Mouse (Mus musculus): ENCODE data around the gene Irf3. TPM values are rescaled to one million over a fixed set of nuclear protein-coding genes. Genes with fewer than 3 reads are reported as not detected.
A peak's percentile ranks its signal among the peaks of the same experiment; 100 is the strongest.

Irf3 gene
- polyA plus RNA-seq (2021), result 108 TPM

GRCm38 (mm10) chr7:44997231-44997939, at the start of gene Irf3:
Gene Irf3 (plus strand): TSS chr7:44997648.
- TF ChIP-seq CTCF (IDR thresholded peaks at IDR 0.05), result no peak
- ChIA-PET CTCF (no interaction called here), POLR2A (interaction anchor here (1.1 to 1.8 kb wide), 3 partner anchors 8 to 18 kb away, joined by 5 to 10 read pairs (median 6); partner anchors contain the start of gene Scaf1)
- no peaks in the 10 kb centered on the region for H3K27me3 ChIP-seq
- ATAC-seq (peak; percentile 61), DNase-seq (ENCODE audit: low read depth, low spot score) (peak; percentile 90)
- in situ Hi-C loops (cut with MboI; ENCODE audit: low pct_unique_long_range_greater_than_20kb), result no loop called here

DNA sequence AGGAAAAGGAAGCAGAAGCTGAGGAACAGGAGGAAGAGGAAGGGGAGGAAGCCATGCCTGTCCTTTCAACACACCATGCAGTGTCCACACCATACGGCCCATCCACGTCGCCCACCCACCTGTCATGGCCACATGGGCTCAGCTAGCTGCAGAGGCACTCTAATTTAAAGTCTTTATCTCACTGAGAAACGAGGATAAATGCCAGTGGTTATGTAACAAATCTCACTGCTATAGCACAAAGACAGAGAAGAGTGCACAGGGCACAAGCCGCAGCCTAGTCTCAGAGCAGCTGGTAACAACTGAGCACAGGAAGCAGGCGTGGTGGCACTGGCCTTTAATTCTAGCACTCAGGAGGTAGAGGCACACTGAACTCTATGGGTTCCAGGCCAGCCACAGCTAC, 47.5 kb upstream of the Irf3 start:
- ChIA-PET POLR2A (interaction anchor here (0.6 kb wide), 1 partner anchor 23 kb away, joined by 3 read pairs; no protein-coding TSS in a partner anchor), CTCF (interaction anchor here (1.2 kb wide), 1 partner anchor 8 kb away, joined by 4 read pairs; no protein-coding TSS in a partner anchor)
- TF ChIP-seq CTCF (IDR thresholded peaks at IDR 0.05), result no peak
- DNase-seq (ENCODE audit: low read depth, low spot score) (no peak), ATAC-seq (no peak)
- H3K27me3 ChIP-seq, result no peaks in the 10 kb centered on the region
- in situ Hi-C loops (cut with MboI; ENCODE audit: low pct_unique_long_range_greater_than_20kb), result loop anchor here (10.0 to 25.0 kb wide), 2 partner anchors 55 to 238 kb away; partner anchors contain the start of genes Fuz, Izumo2 and Med25

DNA sequence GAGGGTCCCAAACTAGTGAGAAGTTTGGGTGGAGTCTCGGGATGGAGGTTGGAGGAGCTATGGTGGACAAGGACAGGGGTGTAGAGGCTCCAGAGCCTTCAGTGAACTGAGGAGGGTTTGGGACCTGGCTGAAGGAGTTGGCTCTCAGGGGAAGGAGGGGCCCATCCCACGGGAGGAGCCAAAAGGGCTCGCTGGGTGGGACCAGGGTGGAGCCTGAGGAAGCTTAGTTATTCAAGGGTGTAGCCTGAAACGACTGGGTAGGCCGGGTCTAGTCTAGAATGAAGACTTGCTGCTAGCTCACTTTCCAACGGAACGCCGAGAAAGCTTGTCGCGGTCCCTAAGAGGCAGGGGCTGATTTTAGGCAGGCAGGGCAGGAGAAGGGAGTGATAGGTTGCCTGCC, 45.5 kb upstream of the Irf3 start:
- CTCF ChIA-PET, result interaction anchor here (0.7 to 1.5 kb wide), 4 partner anchors 11 to 21 kb away, joined by 3 to 6 read pairs (median 5); no protein-coding TSS in a partner anchor
- DNase-seq (ENCODE audit: low read depth, low spot score) (no peak), ATAC-seq (peak; percentile 65)
- POLR2A ChIA-PET, result interaction anchor here (0.7 to 1.4 kb wide), 3 partner anchors 17 to 54 kb away, joined by 3 to 6 read pairs (median 3); no protein-coding TSS in a partner anchor
- TF ChIP-seq CTCF (IDR thresholded peaks at IDR 0.05), result no peak
- in situ Hi-C loops (cut with MboI; ENCODE audit: low pct_unique_long_range_greater_than_20kb), result loop anchor here (10.0 to 25.0 kb wide), 2 partner anchors 57 to 240 kb away; partner anchors contain the start of genes Fuz, Izumo2 and Med25
- no peaks in the 10 kb centered on the region for H3K27me3 ChIP-seq

GRCm38 (mm10) chr7:44952611-44953306, 44.7 kb upstream of the Irf3 start:
- POLR2A ChIA-PET, result interaction anchor here (1.4 kb wide), 1 partner anchor 46 kb away, joined by 6 read pairs; no protein-coding TSS in a partner anchor
- CTCF ChIA-PET, result interaction anchor here (1.0 to 1.5 kb wide), 3 partner anchors 11 to 21 kb away, joined by 3 to 6 read pairs (median 6); no protein-coding TSS in a partner anchor
- H3K27me3 ChIP-seq, result no peaks in the 10 kb centered on the region
- no peak for TF ChIP-seq CTCF (IDR thresholded peaks at IDR 0.05)
- ATAC-seq (peak; percentile 68), DNase-seq (ENCODE audit: low read depth, low spot score) (no peak)
- in situ Hi-C loops (cut with MboI; ENCODE audit: low pct_unique_long_range_greater_than_20kb), result loop anchor here (10.0 to 25.0 kb wide), 2 partner anchors 58 to 240 kb away; partner anchors contain the start of genes Fuz, Izumo2 and Med25

DNA sequence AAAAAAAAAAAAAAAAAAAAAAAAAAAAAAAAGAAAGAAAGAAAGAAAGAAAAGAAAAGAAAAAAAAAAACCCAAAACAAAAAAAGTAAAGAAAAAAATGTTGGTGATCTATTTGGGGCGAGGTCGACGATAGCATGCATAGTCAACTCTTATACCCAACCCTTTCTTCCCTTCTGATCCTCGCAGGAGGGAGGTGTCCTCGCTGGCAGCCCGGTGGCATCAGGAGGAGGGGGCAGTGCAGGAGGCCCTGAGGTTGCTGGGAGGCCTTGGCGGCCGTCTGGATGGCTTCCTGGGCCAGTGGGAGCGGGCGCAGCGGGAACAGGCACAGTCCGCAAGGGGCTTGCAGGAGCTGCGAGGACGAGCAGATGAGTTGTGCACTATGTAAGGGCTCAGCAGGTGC, 43.9 kb upstream of the Irf3 start:
- no peaks in the 10 kb centered on the region for H3K27me3 ChIP-seq
- TF ChIP-seq CTCF (IDR thresholded peaks at IDR 0.05), result no peak
- in situ Hi-C loops (cut with MboI; ENCODE audit: low pct_unique_long_range_greater_than_20kb), result loop anchor here (10.0 to 25.0 kb wide), 2 partner anchors 59 to 241 kb away; partner anchors contain the start of genes Fuz, Izumo2 and Med25
- no peak for DNase-seq (ENCODE audit: low read depth, low spot score)
- CTCF ChIA-PET, result no interaction called here
- POLR2A ChIA-PET, result no interaction called here
- ATAC-seq, result no peak

DNA sequence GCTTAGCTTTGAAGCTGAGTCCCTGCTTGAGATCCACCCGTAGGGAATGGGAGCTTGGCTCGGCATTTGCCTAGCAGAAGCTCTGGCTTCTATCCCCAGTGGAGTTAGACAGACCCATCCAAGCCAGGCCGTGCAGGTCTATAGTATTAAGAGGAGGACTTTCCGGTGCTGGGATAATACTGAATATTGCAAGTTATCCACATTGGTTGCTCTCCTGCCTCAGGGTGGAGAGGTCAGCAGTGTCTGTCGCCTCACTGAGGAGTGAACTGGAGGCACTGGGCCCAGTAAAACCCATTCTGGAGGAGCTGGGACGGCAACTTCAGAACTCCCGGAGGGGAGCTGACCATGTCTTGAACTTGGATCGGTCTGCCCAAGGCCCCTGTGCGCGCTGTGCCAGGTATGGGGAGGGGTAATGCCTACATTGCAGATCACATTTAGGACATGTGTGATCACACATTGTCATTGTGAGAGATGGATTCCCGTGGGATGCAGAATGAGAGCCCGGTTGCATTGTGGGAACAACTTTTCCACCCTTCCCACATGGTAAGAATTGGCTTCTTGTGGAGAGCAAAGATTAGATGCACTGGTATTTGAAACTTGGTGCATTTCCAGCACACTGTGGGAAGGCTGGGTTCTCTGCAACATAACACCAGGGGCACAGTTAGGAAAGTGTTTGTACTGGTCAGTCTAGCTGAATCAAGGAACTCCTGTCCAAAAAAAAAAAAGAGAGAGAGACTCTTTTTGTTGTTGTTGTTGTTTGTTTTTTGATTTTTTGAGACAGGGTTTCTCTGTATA, 43.2 kb upstream of the Irf3 start:
- ChIA-PET POLR2A (interaction anchor here (0.6 kb wide), 1 partner anchor 33 kb away, joined by 3 read pairs; no protein-coding TSS in a partner anchor), CTCF (no interaction called here)
- no peaks in the 10 kb centered on the region for H3K27me3 ChIP-seq
- no peak for TF ChIP-seq CTCF (IDR thresholded peaks at IDR 0.05)
- in situ Hi-C loops (cut with MboI; ENCODE audit: low pct_unique_long_range_greater_than_20kb), result loop anchor here (10.0 to 25.0 kb wide), 2 partner anchors 59 to 242 kb away; partner anchors contain the start of genes Fuz, Izumo2 and Med25
- DNase-seq (ENCODE audit: low read depth, low spot score) (no peak), ATAC-seq (no peak)

GRCm38 (mm10) chr7:44955628-44956027, 41.8 kb upstream of the Irf3 start:
- DNase-seq (ENCODE audit: low read depth, low spot score), result no peak

DNA sequence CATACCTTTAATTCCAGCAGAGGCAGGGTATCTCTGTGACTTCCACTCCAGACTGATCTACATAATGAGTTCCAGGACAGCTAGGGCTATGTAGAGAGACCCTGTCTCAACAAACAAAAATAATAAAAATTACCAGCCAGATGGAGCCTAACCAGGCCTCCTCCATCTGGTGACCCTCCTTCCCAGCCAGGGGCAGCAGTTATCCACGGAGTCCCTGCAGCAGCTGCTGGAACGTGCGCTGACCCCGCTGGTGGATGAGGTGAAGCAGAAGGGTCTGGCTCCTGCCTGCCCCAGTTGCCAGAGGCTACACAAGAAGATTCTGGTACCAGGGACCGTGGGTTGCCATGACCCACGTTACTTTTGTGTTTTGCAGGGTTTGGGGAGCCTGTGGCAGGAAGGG, 41.2 kb upstream of the Irf3 start:
- CTCF ChIA-PET, result interaction anchor here (1.3 to 4.3 kb wide), 4 partner anchors 13 to 29 kb away, joined by 3 to 30 read pairs (median 7); partner anchors contain the start of genes Ap2a1 and Tsks
- in situ Hi-C loops (cut with MboI; ENCODE audit: low pct_unique_long_range_greater_than_20kb), result loop anchor here (5.0 to 25.0 kb wide), 4 partner anchors 34 to 244 kb away; partner anchors contain the start of genes Fuz, Izumo2 and Med25

More at GRCm38 (mm10) chr7:44955628-44956027, 41.8 kb upstream of the Irf3 start:
- no peaks in the 10 kb centered on the region for H3K27me3 ChIP-seq
- ChIA-PET CTCF (interaction anchor here (1.1 to 4.3 kb wide), 6 partner anchors 12 to 64 kb away, joined by 3 to 30 read pairs (median 6); partner anchors contain the start of genes Ap2a1 and Tsks), POLR2A (interaction anchor here (1.2 kb wide), 1 partner anchor 19 kb away, joined by 3 read pairs; no protein-coding TSS in a partner anchor)
- no peak for TF ChIP-seq CTCF (IDR thresholded peaks at IDR 0.05)
- in situ Hi-C loops (cut with MboI; ENCODE audit: low pct_unique_long_range_greater_than_20kb), result loop anchor here (5.0 to 25.0 kb wide), 4 partner anchors 33 to 243 kb away; partner anchors contain the start of genes Fuz, Izumo2 and Med25
- ATAC-seq, result no peak

More for the DNA sequence above, 41.2 kb upstream of the Irf3 start:
- no peaks in the 10 kb centered on the region for H3K27me3 ChIP-seq
- no peak for ATAC-seq
- TF ChIP-seq CTCF (IDR thresholded peaks at IDR 0.05), result no peak
- DNase-seq (ENCODE audit: low read depth, low spot score), result no peak
- POLR2A ChIA-PET, result interaction anchor here (1.2 to 2.1 kb wide), 2 partner anchors 18 to 26 kb away, joined by 3 to 4 read pairs; no protein-coding TSS in a partner anchor

All from Patski (cell line).